Mouse (Mus musculus) intestine, embryonic 14.5 days (tissue): Measurements from ENCODE around the gene Srgap1. TPM values are rescaled to one million over a fixed set of nuclear protein-coding genes. Genes with fewer than 3 reads are reported as not detected.

ENCODE experiments used
- ATAC-seq: fragments of 200-750 bp; cut with Nextera tagmentation; replicated peaks from 2 replicates; pipeline ENCODE4 v1.8.0; 2017; ENCODE audit warnings: low read depth, moderate number of reproducible peaks, moderate TSS enrichment, moderate library complexity; ENCODE audit not compliant: low FRiP score, low TSS enrichment
- DNase-seq: peaks from one replicate; pipeline ENCODE4 v3.0.0-alpha.2; 2018; ENCODE audit warnings: low spot score
- H3K27ac ChIP-seq: fragments of 300-500 bp; sonication (generic); 2 replicates; pipeline ENCODE4 v1.5.1; 2014; ENCODE audit warnings: low read depth, mild to moderate bottlenecking, control low read depth
- H3K27me3 ChIP-seq: fragments of 300-500 bp; sonication (generic); replicated peaks from 2 replicates; pipeline ENCODE4 v1.6.1; 2014; ENCODE audit warnings: low read length, control low read depth; ENCODE audit not compliant: control insufficient read depth, insufficient read depth
- H3K36me3 ChIP-seq: fragments of 300-500 bp; sonication (generic); 2 replicates; pipeline ENCODE4 v1.6.1; 2014; ENCODE audit warnings: low read length, control low read depth; ENCODE audit not compliant: control insufficient read depth, insufficient read depth
- H3K4me1 ChIP-seq: fragments of 300-500 bp; sonication (generic); replicated peaks from 2 replicates; pipeline ENCODE4 v1.6.1; 2014; ENCODE audit warnings: low read length, control low read depth, mixed read lengths; ENCODE audit not compliant: control insufficient read depth, insufficient read depth
- H3K4me2 ChIP-seq: fragments of 300-500 bp; sonication (generic); 2 replicates; pipeline ENCODE4 v1.6.1; 2014; ENCODE audit warnings: low read length
- H3K4me3 ChIP-seq: fragments of 300-500 bp; sonication (generic); 2 replicates; pipeline ENCODE4 v1.5.1; 2014; ENCODE audit warnings: low read depth, low read length, control low read depth, mixed read lengths
- H3K9ac ChIP-seq: fragments of 300-500 bp; sonication (generic); 2 replicates; pipeline ENCODE4 v1.6.1; 2014; ENCODE audit warnings: mild to moderate bottlenecking, low read length
- H3K9me3 ChIP-seq: fragments of 300-500 bp; sonication (generic); 2 replicates; pipeline ENCODE4 v1.6.1; 2016; ENCODE audit warnings: low read length, control low read depth; ENCODE audit not compliant: control insufficient read depth
- WGBS: fragments of 180-500 bp; shearing (Covaris S2); extraction: QIAGEN DNeasy Blood & Tissue Kit; methylation state at CpG from one replicate; pipeline ENCODE4 v1.1.7; 2014; 5-methylcytosine and 5-hydroxymethylcytosine counted together
- polyA plus RNA-seq: library from polyadenylated mRNA; unstranded; fragments of >200 nt; fragmentation: Nextera tagmentation; extraction: Ambion mirVana; gene quantifications from 2 replicates; pipeline ENCODE4 v1.2.1, GENCODE M21; 2014

Gene Srgap1
- polyA plus RNA-seq, 1 experiment from 2014 or later = 8.7 TPM

DNA sequence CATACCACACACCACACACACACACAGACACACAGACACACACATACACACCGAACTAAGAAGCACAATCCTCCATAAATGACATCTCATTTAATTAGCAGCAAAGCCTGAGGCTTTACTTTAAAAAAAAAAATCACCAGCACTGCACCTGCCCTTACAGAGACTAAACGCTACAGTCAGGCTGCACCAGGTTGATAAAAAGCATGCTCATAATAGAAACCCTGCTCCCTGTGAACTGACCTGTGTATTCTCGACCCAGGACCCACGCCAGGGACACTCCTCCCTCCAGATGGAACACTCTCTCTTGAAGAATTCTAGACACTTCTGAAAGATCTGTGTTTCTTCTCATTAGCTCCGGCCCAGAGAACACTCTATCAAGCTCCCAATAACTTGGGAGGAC lies 52.5 kb downstream of the Srgap1 start:
- H3K4me1 ChIP-seq = 0 out of 2 replicates have a peak, but pooled peaks cover 7% of the 10 kb centered on the region
- no peak overlapping the region for H3K27ac ChIP-seq
- H3K9me3 ChIP-seq = no peaks in the 10 kb centered on the region
- no peak for DNase-seq
- no peak overlapping the region for H3K9ac ChIP-seq
- H3K27me3 ChIP-seq = no peaks in the 10 kb centered on the region
- ATAC-seq = no peak
- H3K4me3 ChIP-seq = no peak overlapping the region
- WGBS = 44% methylated on average over 5 of the region's 5 CpGs
- no peaks in the 10 kb centered on the region for H3K36me3 ChIP-seq
- no peak overlapping the region for H3K4me2 ChIP-seq

DNA sequence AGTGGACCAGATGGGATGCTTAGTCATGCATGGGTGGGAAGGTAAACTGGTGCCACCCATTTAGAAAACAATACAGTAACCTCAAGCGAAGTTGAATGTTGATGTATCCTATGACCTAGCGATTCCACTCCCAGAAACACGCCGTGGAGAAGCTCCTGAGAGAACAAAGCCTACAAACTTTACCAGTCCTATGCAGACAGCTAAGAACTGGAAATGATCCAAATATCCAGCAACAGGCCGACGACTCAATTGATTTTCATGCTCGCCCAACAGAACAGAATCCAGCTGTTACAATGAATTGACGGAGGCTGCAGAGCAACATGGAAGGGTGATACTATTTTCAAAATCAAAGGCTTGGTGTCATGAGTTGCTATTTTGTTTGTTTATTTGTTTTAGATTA lies 54.5 kb downstream of the Srgap1 start:
- no peak overlapping the region for H3K4me3 ChIP-seq
- no peaks in the 10 kb centered on the region for H3K36me3 ChIP-seq

DNA sequence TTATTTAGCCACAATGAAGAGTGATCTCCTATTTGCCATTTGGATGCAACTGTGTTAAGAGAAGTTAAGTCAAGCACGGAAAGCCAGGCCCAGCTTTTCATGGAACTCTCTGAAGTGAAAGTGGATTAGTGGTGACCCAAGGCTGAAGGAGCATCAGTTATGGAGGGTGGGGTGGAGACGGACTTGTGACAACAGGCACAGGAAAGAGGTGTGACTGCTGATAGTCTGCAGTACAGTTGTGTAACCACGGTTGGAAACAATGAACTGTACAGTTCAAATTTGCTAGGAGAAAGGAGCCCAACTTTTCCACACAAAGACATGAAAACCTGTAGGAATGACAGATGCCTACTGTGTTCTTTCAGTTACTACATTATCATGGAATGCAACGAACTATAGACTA lies 60.1 kb downstream of the Srgap1 start:
- no peaks in the 10 kb centered on the region for H3K9me3 ChIP-seq
- ATAC-seq (no peak), DNase-seq (no peak)
- no peak overlapping the region for H3K9ac ChIP-seq
- no peak overlapping the region for H3K27ac ChIP-seq
- H3K4me2 ChIP-seq = no peak overlapping the region
- no peaks in the 10 kb centered on the region for H3K36me3 ChIP-seq
- 78% methylated on average over 4 of the region's 4 CpGs for WGBS
- H3K4me3 ChIP-seq = no peak overlapping the region
- no peaks in the 10 kb centered on the region for H3K27me3 ChIP-seq
- H3K4me1 ChIP-seq = peaks cover 15% of the 10 kb centered on the region

More for the DNA sequence above, 54.5 kb downstream of the Srgap1 start:
- WGBS = 55% methylated on average over 8 of the region's 8 CpGs
- H3K27me3 ChIP-seq = no peaks in the 10 kb centered on the region
- 0 out of 2 replicates have a peak, but pooled peaks cover 3% of the 10 kb centered on the region for H3K4me1 ChIP-seq
- ATAC-seq = no peak
- no peak overlapping the region for H3K4me2 ChIP-seq
- no peak for DNase-seq
- no peak overlapping the region for H3K9ac ChIP-seq
- H3K27ac ChIP-seq = no peak overlapping the region
- no peaks in the 10 kb centered on the region for H3K9me3 ChIP-seq

DNA sequence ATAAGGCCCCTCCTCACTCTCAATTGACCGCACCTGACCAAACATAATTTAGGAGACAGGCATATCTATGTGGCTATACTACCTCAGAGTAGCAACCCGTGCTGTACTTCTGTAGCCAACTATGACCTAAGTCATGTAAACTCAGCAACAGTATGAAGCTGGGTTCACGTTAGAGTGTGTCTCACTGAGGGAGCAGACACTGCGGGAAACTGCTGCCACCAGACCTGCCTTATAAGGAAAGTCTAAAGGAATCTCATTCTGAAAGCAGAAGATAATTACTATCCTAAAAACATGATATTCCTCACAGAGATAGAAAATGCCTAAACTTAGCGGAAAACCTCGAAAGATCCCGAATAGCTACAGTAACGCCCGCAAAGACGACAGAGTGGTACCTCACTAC lies 62.2 kb downstream of the Srgap1 start:
- WGBS = 82% methylated on average over 10 of the region's 10 CpGs

DNA sequence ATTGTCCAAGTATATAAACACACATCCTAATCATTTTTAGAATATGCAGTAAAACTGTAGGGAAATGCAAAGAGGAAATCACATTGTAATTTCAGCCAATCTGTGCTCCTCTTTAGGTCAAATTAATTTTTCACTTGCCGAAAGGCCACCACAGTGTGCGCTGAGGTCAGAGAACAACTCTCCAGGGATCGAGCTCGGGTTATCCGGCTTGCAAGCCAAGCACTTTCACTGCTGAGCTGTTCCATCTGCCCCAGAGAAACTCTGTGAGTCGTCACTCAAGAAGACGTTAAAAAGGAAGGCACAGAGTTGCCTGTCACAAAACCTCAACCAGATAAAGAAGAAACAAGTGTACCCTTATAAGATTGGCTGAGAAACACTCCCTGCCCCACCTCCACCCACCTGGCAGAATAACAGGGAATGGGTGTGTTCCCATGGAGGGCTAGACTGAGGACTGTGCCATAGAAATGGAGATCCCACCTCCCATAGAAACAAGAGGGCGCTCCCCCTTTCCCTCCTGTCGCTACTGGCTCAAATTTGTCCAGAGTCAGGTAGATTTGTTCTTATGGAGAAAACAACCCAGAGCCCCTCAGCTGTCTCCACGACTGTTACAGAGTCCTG lies 63.0 kb downstream of the Srgap1 start:
- H3K36me3 ChIP-seq = no peaks in the 10 kb centered on the region
- no peak overlapping the region for H3K27ac ChIP-seq
- no peaks in the 10 kb centered on the region for H3K27me3 ChIP-seq
- peaks cover 15% of the 10 kb centered on the region for H3K4me1 ChIP-seq
- H3K9me3 ChIP-seq = no peaks in the 10 kb centered on the region
- no peak overlapping the region for H3K4me2 ChIP-seq
- no peak for DNase-seq
- H3K9ac ChIP-seq = no peak overlapping the region
- WGBS = 41% methylated on average over 10 of the region's 10 CpGs
- H3K4me3 ChIP-seq = no peak overlapping the region
- no peak for ATAC-seq

More for the DNA sequence above, 62.2 kb downstream of the Srgap1 start:
- Histone ChIP-seq H3K4me1 (peaks cover 15% of the 10 kb centered on the region), H3K4me2 (no peak overlapping the region), H3K36me3 (no peaks in the 10 kb centered on the region), H3K9ac (no peak overlapping the region), H3K9me3 (no peaks in the 10 kb centered on the region), H3K27ac (no peak overlapping the region), H3K4me3 (no peak overlapping the region), H3K27me3 (no peaks in the 10 kb centered on the region)
- ATAC-seq (no peak), DNase-seq (no peak)

DNA sequence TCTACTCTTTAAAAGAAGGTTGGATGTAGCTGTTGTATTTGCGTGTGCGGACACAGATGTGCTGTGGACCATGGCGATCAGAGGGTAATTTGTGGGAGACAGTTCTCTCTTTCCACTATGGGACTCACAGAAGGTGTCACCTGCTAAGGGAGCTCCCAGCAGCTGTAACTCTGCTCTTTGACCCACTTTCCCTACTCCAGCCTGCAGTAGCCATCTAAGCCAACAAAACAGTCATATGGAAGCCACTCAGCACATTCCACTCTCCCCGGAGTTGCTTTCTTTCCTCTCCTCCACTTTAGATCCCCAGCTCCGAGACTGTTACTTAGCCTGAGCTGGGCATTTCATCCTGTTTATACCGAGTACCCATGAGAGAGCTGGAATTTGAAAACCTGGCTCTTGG lies 71.8 kb downstream of the Srgap1 start:
- WGBS = 84% methylated on average over 6 of the region's 6 CpGs
- no peak overlapping the region for H3K27ac ChIP-seq

DNA sequence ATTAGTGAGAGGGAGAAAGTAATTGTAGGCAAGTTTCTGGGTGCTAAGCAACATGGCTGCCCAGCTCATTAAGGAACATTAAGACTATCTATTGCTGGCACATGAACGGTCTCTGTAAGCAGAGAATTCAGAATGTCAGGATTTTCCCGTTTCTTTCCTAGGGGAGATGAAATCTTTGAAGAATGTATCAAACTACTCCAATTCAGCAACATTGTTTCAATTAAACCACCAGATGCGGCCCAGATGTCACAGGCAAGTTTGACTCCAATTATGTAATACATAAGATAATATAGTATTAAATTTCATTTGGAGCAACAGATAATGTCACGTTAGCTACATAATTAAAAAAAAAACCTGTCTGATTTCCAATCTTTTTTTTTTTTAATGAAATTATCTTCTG lies 72.5 kb downstream of the Srgap1 start:
- no peaks in the 10 kb centered on the region for H3K36me3 ChIP-seq
- no peaks in the 10 kb centered on the region for H3K27me3 ChIP-seq
- H3K9me3 ChIP-seq = no peaks in the 10 kb centered on the region
- ATAC-seq (no peak), DNase-seq (no peak)
- no peak overlapping the region for H3K27ac ChIP-seq
- H3K4me1 ChIP-seq = peaks cover 6% of the 10 kb centered on the region
- H3K9ac ChIP-seq = no peak overlapping the region
- H3K4me2 ChIP-seq = no peak overlapping the region
- no peak overlapping the region for H3K4me3 ChIP-seq
- WGBS = 81% methylated on average over 4 of the region's 4 CpGs

More for the DNA sequence above, 71.8 kb downstream of the Srgap1 start:
- Histone ChIP-seq H3K27me3 (no peaks in the 10 kb centered on the region), H3K4me1 (peaks cover 6% of the 10 kb centered on the region), H3K9ac (no peak overlapping the region), H3K9me3 (no peaks in the 10 kb centered on the region), H3K36me3 (no peaks in the 10 kb centered on the region), H3K4me3 (no peak overlapping the region), H3K4me2 (no peak overlapping the region)
- no peak for ATAC-seq
- DNase-seq = no peak

DNA sequence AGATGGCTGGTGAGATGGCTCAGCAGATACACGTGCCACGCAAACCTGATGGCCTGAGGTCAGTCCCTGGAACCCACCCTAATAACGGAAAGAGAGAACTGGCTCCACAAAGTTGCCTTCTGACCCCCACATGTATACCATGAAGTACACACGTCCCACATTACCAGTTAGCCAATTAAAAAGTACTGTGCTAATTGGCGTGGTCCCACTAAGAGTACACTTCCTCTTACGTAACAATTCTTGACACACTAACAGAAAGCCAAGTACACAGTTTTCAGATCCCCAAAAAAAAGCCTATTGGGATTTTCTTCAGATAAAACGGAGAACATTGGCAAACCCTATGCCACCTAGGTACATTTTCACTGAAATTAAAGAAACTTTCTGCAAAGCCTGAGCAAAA lies 73.8 kb downstream of the Srgap1 start:
- Histone ChIP-seq H3K4me1 (peaks cover 18% of the 10 kb centered on the region), H3K4me2 (no peak overlapping the region), H3K27ac (no peak overlapping the region), H3K36me3 (no peaks in the 10 kb centered on the region), H3K27me3 (no peaks in the 10 kb centered on the region), H3K9ac (no peak overlapping the region), H3K4me3 (no peak overlapping the region), H3K9me3 (no peaks in the 10 kb centered on the region)
- ATAC-seq (no peak), DNase-seq (no peak)
- WGBS = 94% methylated on average over 7 of the region's 7 CpGs

DNA sequence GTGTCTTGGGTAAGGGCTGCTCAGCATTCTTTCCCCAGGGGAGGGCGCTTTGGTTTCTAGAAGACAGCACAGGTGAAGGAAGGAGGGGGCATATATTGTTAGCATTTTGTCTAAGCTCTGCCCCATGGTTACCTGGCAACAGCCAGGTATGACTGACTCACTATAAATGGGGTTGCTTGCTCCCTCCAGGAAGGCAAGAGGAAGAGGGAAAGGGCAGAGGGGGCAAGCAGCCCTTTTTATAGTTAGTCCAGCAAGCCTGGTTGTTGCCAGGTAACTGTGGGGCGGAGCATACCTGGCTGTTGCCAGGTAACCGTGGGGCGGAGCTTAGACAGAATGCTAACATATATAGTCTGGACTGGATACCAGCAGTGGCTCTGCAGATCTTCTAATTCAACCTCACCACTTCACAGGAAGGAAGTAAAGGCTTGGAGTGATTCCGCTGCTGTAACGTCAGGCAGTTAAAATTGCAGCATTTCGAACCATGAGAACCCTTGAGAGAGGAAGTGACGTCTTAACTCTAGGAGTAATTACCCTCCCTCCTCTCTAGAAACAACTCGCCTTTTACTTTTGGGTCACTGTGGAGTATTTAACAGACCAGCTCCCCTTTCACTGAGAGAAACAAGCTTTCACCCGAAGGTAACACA lies 74.7 kb downstream of the Srgap1 start:
- Histone ChIP-seq H3K9ac (no peak overlapping the region), H3K9me3 (no peaks in the 10 kb centered on the region), H3K36me3 (no peaks in the 10 kb centered on the region), H3K4me3 (no peak overlapping the region), H3K4me2 (no peak overlapping the region), H3K27me3 (no peaks in the 10 kb centered on the region), H3K27ac (no peak overlapping the region), H3K4me1 (peaks cover 24% of the 10 kb centered on the region)
- no peak for DNase-seq
- WGBS = 72% methylated on average over 10 of the region's 10 CpGs
- ATAC-seq = peak; percentile 51; the same call in 1 of the 2 replicates
